Mouse (Mus musculus) lung, postnatal 10 days (tissue): ENCODE results near the gene Gm48551.
A peak's percentile ranks its signal among the peaks of the same experiment; 100 is the strongest.

ENCODE experiments used
- DNase-seq: peaks from one replicate; pipeline ENCODE4 v3.0.0; 2021

The Gm48551 gene

GRCm38 (mm10) chr10:81406504-81407440 is 22.5 kb downstream of the Gm48551 start:
- DNase-seq = peak; percentile 28

- DNase-seq = peak; percentile 94
Measured at GRCm38 (mm10) chr10:81407539-81408423, 23.5 kb downstream of the Gm48551 start.

DNA sequence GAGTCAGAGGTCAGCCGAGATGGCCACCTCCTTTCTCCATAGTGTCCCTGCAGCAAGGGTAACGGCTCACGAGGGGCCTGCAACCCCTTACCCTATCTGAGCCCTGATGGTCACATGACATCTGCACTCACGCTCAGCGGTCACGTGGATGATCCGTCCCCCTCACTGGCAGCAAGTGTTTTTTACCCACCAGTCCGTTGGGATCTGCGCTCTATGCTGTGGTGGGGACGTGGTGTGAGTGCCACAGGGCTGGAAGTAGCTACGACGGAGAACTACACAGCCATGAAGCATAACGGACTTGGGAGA is 24.1 kb downstream of the Gm48551 start:
- no peak for DNase-seq

- peak; percentile 97 for DNase-seq
Measured at GRCm38 (mm10) chr10:81408871-81409291, 24.6 kb downstream of the Gm48551 start.

- DNase-seq = no peak
Measured at GRCm38 (mm10) chr10:81409330-81409729, 25.1 kb downstream of the Gm48551 start.

GRCm38 (mm10) chr10:81410350-81410749 is 26.1 kb downstream of the Gm48551 start:
- DNase-seq = no peak

DNA sequence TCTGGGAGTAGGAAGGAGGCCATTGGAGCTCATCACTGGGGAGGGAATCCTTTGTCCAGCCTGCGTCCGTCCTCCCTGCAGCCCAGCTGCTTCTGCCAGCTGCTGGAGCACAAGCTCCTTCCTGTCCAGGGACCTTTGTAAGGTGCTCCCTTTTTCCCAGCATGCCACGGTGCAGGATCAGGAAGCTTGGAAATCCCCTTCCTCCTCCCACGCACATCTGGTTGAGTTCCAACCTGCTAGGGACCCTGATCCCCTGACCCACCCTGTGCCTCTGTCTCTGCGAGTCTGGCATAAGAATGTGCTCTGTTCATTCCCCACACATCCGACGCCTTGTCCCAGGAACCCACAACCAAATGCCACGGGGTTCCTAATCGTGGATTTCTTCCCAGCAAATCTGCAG is 26.7 kb downstream of the Gm48551 start:
- peak; percentile 63 for DNase-seq

- DNase-seq = peak; percentile 90
Measured at GRCm38 (mm10) chr10:81411471-81412400, 27.5 kb downstream of the Gm48551 start.

DNA sequence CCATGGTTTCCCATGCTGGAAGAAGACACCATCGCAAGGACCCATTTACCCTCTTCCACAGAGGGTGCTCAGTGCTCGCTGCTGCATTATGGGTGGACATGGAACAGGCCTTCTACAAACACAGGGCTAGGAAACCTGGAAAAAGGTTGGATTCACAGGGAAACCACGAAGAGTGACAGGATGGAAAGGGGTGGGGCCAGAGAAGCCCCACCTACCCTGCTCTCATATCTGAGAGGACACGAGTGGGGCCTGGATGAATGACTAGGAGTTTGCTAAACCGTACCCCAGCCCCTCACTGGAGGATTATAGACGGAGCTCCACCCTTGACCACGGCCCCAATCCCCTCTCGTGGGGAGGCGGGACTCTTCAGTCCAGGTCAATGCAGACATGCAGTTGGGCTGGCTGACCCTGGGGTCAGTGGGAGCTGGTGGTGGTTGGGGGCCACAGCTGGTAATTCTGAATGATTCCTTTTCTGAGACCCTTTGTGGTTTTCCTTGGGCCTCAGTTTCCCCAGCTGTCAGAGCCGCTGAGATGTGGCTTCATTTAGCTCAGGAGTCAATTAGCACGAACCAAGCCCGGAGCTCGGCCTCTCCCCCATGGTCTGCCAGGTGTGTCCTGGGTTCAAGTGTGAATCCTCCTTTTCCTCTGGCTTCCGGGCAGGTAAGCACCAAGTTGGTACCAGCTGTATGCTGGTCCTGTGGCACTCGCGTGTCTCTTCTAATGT is 28.5 kb downstream of the Gm48551 start:
- peak; percentile 65 for DNase-seq

GRCm38 (mm10) chr10:81413310-81414261 is 29.3 kb downstream of the Gm48551 start:
- peak; percentile 96 for DNase-seq

- DNase-seq = peak; percentile 85
Measured at GRCm38 (mm10) chr10:81414682-81415081, 30.4 kb downstream of the Gm48551 start.

DNA sequence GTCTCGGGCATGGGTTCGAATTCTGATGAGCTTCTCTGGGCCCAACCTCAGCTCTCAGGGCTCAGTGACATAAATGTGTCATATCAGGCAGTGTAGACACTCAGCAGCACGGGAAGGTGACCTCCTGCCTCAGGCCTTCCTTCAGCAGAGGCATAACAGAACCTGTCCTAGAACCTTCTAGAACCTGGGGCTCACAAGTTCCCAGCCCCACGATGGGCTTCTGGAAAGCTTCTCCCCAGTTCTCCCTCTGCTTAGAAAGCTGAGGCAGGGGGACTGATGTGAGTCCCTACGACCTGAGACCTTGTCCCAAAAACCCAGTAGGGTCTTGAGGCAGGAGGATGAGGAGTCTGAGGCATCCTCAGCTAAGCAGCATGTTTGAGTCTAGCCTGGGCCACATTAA is 30.9 kb downstream of the Gm48551 start:
- DNase-seq = no peak

- peak; percentile 63 for DNase-seq
Measured at GRCm38 (mm10) chr10:81415549-81416310, 31.5 kb downstream of the Gm48551 start.

- DNase-seq = peak; percentile 91
Measured at GRCm38 (mm10) chr10:81416581-81417226, 32.4 kb downstream of the Gm48551 start.

- DNase-seq = peak; percentile 7
Measured at GRCm38 (mm10) chr10:81417227-81418215, 33.3 kb downstream of the Gm48551 start.

DNA sequence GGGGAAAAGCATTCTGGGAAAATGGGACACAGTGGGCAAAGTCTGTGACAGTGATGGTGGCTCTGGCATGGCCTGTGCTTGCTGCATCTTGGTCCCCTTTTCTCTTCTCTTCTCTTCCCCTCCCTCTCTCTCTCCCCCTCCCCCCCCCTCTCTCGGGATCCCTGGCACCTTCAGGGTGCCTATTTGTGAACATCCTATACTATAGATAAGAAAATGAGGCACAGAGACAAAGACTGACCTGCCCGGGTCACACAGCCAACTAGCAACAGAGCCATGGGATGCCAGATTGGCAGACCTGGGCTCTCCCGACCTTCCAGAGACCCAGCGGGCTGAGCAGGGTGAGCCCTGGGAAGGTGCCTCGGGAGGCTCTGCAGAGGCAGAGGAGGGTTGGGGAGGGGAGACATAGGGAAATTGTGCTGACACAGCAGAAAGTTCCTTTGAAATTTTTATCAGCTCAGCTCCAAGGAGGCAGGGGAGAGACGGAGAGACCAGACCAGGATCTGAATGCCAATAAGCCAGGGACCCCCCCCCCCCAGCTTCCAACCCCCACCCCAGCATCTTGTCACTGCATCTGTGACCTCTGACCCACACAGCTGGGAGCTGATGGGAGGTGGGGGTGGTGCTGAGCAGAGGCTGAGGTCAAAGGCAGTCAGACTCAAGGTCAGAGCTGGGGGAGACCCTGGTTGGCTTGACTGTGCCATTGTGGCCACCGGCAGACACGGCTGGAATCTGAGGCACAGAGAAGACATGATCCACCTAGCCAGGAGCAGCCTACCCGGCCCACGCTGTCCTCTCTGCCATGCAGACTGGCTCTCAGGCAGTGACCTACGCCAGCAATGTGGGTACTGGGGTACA is 34.2 kb downstream of the Gm48551 start:
- DNase-seq = no peak
